Mouse (Mus musculus): ENCODE measurements around the gene Pon1.

GRCm38 (mm10) chr6:5174179-5174812 is 19.4 kb downstream of the Pon1 start:
- TF ChIP-seq POLR2A (IDR thresholded peaks at IDR 0.05; ENCODE audit: control insufficient read depth in 1 of 2, insufficient read depth in 1 of 2, low read depth in 1 of 2, low read length in 2 of 2, poor library complexity in 1 of 2): no peak
- no peak for TF ChIP-seq GATA1 (IDR thresholded peaks at IDR 0.05; ENCODE audit: low read depth, low read length)
- TF ChIP-seq MEF2A (IDR thresholded peaks at IDR 0.05; ENCODE audit: extremely low read depth, insufficient replicate concordance, low read depth, low read length, poor library complexity, severe bottlenecking): no peak
- no peak for TF ChIP-seq CTCF (IDR thresholded peaks at IDR 0.05 in 2 of 3, conservative IDR thresholded peaks at IDR 0.05 in 1 of 3; ENCODE audit: control insufficient read depth in 1 of 3, insufficient read depth in 1 of 3, low read depth in 2 of 3, low read length in 3 of 3, poor library complexity in 1 of 3, severe bottlenecking in 1 of 3)
- TF ChIP-seq ELF1 (IDR thresholded peaks at IDR 0.05; ENCODE audit: low read depth, low read length): no peak
- TF ChIP-seq USF1 (IDR thresholded peaks at IDR 0.05; ENCODE audit: low read depth, low read length): no peak
- no peak for TF ChIP-seq ZNF384 (IDR thresholded peaks at IDR 0.05; ENCODE audit: low read depth, low read length)
- no peak for TF ChIP-seq EP300 (IDR thresholded peaks at IDR 0.05; ENCODE audit: low read depth in 1 of 2, low read length in 2 of 2)
- no peak for TF ChIP-seq POLR2AphosphoS5 (IDR thresholded peaks at IDR 0.05; ENCODE audit: borderline replicate concordance, low read depth, low read length)
- TF ChIP-seq ZMIZ1 (IDR thresholded peaks at IDR 0.05; ENCODE audit: low read depth, low read length): no peak
- no peak for TF ChIP-seq POLR2AphosphoS2 (IDR thresholded peaks at IDR 0.05; ENCODE audit: low read length)
- no peak for TF ChIP-seq BHLHE40 (IDR thresholded peaks at IDR 0.05; ENCODE audit: borderline replicate concordance, low read depth, low read length)
- TF ChIP-seq MYC (IDR thresholded peaks at IDR 0.05; ENCODE audit: low read depth, low read length): no peak
- TF ChIP-seq ZC3H11A (IDR thresholded peaks at IDR 0.05; ENCODE audit: low read depth, low read length): no peak
